Mouse (Mus musculus): ENCODE results near the gene Parp16. TPM values are rescaled to one million over a fixed set of nuclear protein-coding genes. Genes with fewer than 3 reads are reported as not detected.

Gene Parp16
- polyA plus RNA-seq, 1 experiment from 2014 or later: 5.0 TPM

GRCm38 (mm10) chr9:65161188-65161587 lies 34.0 kb upstream of the Parp16 start:
- ATAC-seq (replicated peaks; ENCODE audit: insufficient number of reproducible peaks, low FRiP score, low TSS enrichment): no peak
- Histone ChIP-seq H3K9me3 (replicated peaks; ENCODE audit: control insufficient read depth, low read length) (no peaks in the 10 kb centered on the region), H3K4me2 (no peak overlapping the region), H3K27ac (ENCODE audit: low read depth, low read length) (no peak overlapping the region), H3K36me3 (ENCODE audit: control insufficient read depth, insufficient read depth, low read length) (no peaks in the 10 kb centered on the region), H3K4me3 (ENCODE audit: low read depth, low read length) (no peak overlapping the region), H3K4me1 (ENCODE audit: control insufficient read depth, insufficient read depth, low read length) (peaks cover 26% of the 10 kb centered on the region), H3K9ac (ENCODE audit: low read depth, low read length) (no peak overlapping the region), H3K27me3 (ENCODE audit: control insufficient read depth, insufficient read depth, low read length) (peaks cover 22% of the 10 kb centered on the region)
- 46% methylated on average over 4 of the region's 4 CpGs for WGBS (ENCODE audit: insufficient replicate concordance)

- peaks cover 22% of the 10 kb centered on the region for H3K27me3 ChIP-seq (ENCODE audit: control insufficient read depth, insufficient read depth, low read length)
- peaks cover 19% of the 10 kb centered on the region for H3K4me1 ChIP-seq (ENCODE audit: control insufficient read depth, insufficient read depth, low read length)
- no peak for ATAC-seq (replicated peaks; ENCODE audit: insufficient number of reproducible peaks, low FRiP score, low TSS enrichment)
- H3K27ac ChIP-seq (ENCODE audit: low read depth, low read length): no peak overlapping the region
- 16% methylated on average over 8 of the region's 8 CpGs for WGBS (ENCODE audit: insufficient replicate concordance)
- H3K9ac ChIP-seq (ENCODE audit: low read depth, low read length): no peak overlapping the region
- H3K4me3 ChIP-seq (ENCODE audit: low read depth, low read length): no peak overlapping the region
- no peaks in the 10 kb centered on the region for H3K9me3 ChIP-seq (replicated peaks; ENCODE audit: control insufficient read depth, low read length)
- no peak overlapping the region for H3K4me2 ChIP-seq
- no peaks in the 10 kb centered on the region for H3K36me3 ChIP-seq (ENCODE audit: control insufficient read depth, insufficient read depth, low read length)
These were observed 33.3 kb upstream of the Parp16 start for GRCm38 (mm10) chr9:65161881-65162280.

DNA sequence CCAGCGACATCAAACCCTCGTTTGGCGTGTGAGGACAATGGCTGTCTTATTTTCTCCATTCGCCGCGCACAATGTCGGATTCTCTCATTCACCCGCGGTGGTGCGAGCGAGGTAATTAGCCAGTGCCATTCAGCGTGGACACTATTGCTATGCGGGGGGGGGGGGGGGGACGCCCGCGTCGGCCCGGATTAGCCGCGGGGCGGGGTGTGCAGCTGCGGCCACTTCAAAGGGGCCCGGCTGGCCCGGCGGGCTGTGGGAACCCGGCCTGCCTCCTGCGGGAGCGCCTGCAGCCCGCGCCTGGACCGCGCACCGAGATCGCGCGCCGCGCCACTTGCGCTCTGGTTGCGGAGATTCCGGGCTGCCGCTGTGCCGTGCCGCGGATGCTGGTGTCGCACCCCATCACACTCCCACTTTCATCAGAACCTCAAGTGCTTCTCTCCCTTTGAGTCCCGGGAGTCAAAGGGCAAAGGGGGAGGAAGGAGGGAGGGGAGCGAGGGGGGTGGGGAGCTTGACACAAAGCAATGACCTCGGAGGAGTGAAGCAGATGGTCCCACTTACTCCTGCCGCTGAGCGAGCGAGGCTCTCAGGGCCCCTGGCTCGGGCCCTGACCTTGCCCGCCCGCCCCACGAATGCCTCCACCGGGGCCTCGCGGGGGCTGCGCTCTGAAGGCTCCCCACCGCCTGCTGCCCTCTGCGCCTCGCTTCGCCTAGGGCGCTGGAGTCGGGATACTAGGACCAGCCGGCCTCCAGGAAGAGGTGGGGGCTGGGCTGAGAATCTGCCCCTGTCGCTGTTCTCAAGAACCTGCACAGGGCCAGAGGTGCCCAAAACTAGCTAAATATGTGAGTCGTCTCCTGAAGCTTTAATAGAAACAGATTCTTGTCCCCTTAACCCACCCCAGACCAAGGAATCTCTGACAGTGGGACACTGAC lies 32.2 kb upstream of the Parp16 start:
- H3K4me3 ChIP-seq (ENCODE audit: low read depth, low read length): peak overlapping the region; percentile 54
- H3K4me1 ChIP-seq (ENCODE audit: control insufficient read depth, insufficient read depth, low read length): peaks cover 8% of the 10 kb centered on the region
- no peaks in the 10 kb centered on the region for H3K9me3 ChIP-seq (replicated peaks; ENCODE audit: control insufficient read depth, low read length)
- H3K36me3 ChIP-seq (ENCODE audit: control insufficient read depth, insufficient read depth, low read length): no peaks in the 10 kb centered on the region
- H3K27me3 ChIP-seq (ENCODE audit: control insufficient read depth, insufficient read depth, low read length): peaks cover 22% of the 10 kb centered on the region
- H3K9ac ChIP-seq (ENCODE audit: low read depth, low read length): peak overlapping the region; percentile 69
- H3K27ac ChIP-seq (ENCODE audit: low read depth, low read length): no peak overlapping the region
- ATAC-seq (replicated peaks; ENCODE audit: insufficient number of reproducible peaks, low FRiP score, low TSS enrichment): 0 out of 2 replicates have a peak, but pooled peaks have one; percentile 39
- peak overlapping the region; percentile 93 for H3K4me2 ChIP-seq
- WGBS (ENCODE audit: insufficient replicate concordance): under 1% methylated on average over 63 of the region's 69 CpGs

DNA sequence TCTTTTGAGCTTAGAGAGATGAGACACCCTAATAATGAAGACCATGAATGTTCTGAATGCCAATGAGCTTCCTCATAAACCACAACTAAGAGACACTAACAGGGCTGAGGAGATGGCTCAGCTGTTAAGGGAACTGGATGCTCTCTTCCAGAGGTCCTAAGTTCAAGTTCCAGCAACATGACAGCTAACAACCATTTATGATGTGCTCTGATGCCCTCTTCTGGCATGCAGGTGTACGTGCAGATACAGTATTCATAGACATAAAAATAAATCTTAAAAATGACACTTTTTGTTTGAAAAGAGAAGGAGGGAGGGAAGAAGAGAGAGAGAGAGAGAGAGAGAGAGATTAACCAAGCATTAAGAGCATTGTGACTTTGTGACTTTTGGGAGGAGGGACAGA lies 30.3 kb upstream of the Parp16 start:
- peaks cover 22% of the 10 kb centered on the region for H3K27me3 ChIP-seq (ENCODE audit: control insufficient read depth, insufficient read depth, low read length)
- no peaks in the 10 kb centered on the region for H3K9me3 ChIP-seq (replicated peaks; ENCODE audit: control insufficient read depth, low read length)
- no peak overlapping the region for H3K27ac ChIP-seq (ENCODE audit: low read depth, low read length)
- no peaks in the 10 kb centered on the region for H3K36me3 ChIP-seq (ENCODE audit: control insufficient read depth, insufficient read depth, low read length)
- no peak for ATAC-seq (replicated peaks; ENCODE audit: insufficient number of reproducible peaks, low FRiP score, low TSS enrichment)
- no peak overlapping the region for H3K4me3 ChIP-seq (ENCODE audit: low read depth, low read length)
- no peak overlapping the region for H3K9ac ChIP-seq (ENCODE audit: low read depth, low read length)
- no peak overlapping the region for H3K4me2 ChIP-seq
- peaks cover 6% of the 10 kb centered on the region; the same call in 1 of the 2 replicates for H3K4me1 ChIP-seq (ENCODE audit: control insufficient read depth, insufficient read depth, low read length)
- WGBS (ENCODE audit: insufficient replicate concordance): 13% methylated on average over 1 of the region's 1 CpGs

DNA sequence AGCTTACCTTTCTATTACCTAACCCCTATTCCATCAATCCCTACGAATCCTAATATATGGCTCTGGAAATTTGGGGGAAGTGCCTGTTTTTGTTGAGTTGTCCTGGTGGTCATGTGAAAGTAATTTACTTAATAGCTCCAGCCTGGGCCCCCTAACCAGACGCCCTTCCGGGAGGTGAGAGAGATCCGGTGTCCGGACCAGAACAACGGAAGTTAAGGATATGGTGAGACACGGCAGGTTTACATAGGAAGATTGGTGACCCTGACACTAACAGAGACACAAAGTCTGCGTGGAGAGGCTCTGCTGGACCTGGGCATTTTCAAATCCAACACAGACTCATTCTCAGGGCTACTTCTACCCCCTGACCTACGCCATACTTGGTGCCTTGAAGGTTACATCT lies 28.8 kb upstream of the Parp16 start:
- Histone ChIP-seq H3K4me2 (no peak overlapping the region), H3K9ac (ENCODE audit: low read depth, low read length) (no peak overlapping the region), H3K9me3 (replicated peaks; ENCODE audit: control insufficient read depth, low read length) (no peaks in the 10 kb centered on the region), H3K4me3 (ENCODE audit: low read depth, low read length) (no peak overlapping the region), H3K36me3 (ENCODE audit: control insufficient read depth, insufficient read depth, low read length) (no peaks in the 10 kb centered on the region), H3K4me1 (ENCODE audit: control insufficient read depth, insufficient read depth, low read length) (peaks cover 6% of the 10 kb centered on the region; the same call in 1 of the 2 replicates), H3K27ac (ENCODE audit: low read depth, low read length) (no peak overlapping the region), H3K27me3 (ENCODE audit: control insufficient read depth, insufficient read depth, low read length) (peaks cover 19% of the 10 kb centered on the region)
- 56% methylated on average over 9 of the region's 9 CpGs for WGBS (ENCODE audit: insufficient replicate concordance)
- no peak for ATAC-seq (replicated peaks; ENCODE audit: insufficient number of reproducible peaks, low FRiP score, low TSS enrichment)

DNA sequence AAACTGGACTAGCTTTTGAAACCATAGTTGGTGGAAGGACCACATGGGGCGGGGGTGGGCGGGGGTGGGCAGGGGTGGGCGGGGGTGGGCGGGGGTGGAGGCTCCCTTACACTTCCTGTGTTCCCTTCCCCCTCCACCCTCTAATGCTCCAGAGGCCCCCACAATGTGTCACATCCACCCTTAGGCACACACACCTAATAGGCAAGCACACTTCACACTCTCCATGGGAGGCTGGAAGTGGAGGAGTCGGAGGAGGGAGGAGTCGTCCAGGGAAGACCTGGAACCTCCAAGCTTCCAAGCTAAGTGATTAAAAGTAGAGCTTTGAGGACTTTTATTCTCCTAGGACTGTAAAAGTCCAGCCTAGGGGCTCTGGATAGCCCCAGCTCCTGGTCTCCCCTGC lies 26.6 kb upstream of the Parp16 start:
- Histone ChIP-seq H3K4me1 (ENCODE audit: control insufficient read depth, insufficient read depth, low read length) (no peaks in the 10 kb centered on the region), H3K4me3 (ENCODE audit: low read depth, low read length) (no peak overlapping the region), H3K4me2 (no peak overlapping the region), H3K27ac (ENCODE audit: low read depth, low read length) (no peak overlapping the region), H3K27me3 (ENCODE audit: control insufficient read depth, insufficient read depth, low read length) (no peaks in the 10 kb centered on the region), H3K9me3 (replicated peaks; ENCODE audit: control insufficient read depth, low read length) (no peaks in the 10 kb centered on the region), H3K9ac (ENCODE audit: low read depth, low read length) (no peak overlapping the region), H3K36me3 (ENCODE audit: control insufficient read depth, insufficient read depth, low read length) (no peaks in the 10 kb centered on the region)
- WGBS (ENCODE audit: insufficient replicate concordance): 27% methylated on average over 5 of the region's 6 CpGs
- ATAC-seq (replicated peaks; ENCODE audit: insufficient number of reproducible peaks, low FRiP score, low TSS enrichment): no peak

DNA sequence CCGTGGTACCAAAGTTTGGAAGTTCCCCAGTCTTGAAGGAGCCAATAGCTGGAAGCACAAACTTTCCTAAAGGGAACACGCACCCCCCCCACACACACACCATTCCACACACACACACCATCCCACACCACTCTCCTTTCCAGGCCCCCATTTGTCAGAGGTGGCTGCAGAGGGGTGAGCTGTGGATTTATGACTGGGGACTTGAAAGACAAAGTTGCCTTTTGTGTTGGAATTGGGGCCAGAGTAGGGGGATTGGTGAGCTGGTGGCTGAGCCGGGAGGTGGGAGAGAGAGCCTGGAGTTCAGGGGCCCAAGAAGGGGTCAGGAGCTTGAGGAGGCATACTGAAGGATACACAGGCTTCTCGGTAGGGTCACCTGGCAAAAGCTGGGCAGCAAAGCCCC lies 26.2 kb upstream of the Parp16 start:
- ATAC-seq (replicated peaks; ENCODE audit: insufficient number of reproducible peaks, low FRiP score, low TSS enrichment): no peak
- no peak overlapping the region for H3K4me3 ChIP-seq (ENCODE audit: low read depth, low read length)
- no peaks in the 10 kb centered on the region for H3K36me3 ChIP-seq (ENCODE audit: control insufficient read depth, insufficient read depth, low read length)
- H3K27me3 ChIP-seq (ENCODE audit: control insufficient read depth, insufficient read depth, low read length): no peaks in the 10 kb centered on the region
- no peak overlapping the region for H3K27ac ChIP-seq (ENCODE audit: low read depth, low read length)
- H3K9me3 ChIP-seq (replicated peaks; ENCODE audit: control insufficient read depth, low read length): no peaks in the 10 kb centered on the region
- no peak overlapping the region for H3K4me2 ChIP-seq
- 42% methylated on average over 4 of the region's 4 CpGs for WGBS (ENCODE audit: insufficient replicate concordance)
- no peak overlapping the region for H3K9ac ChIP-seq (ENCODE audit: low read depth, low read length)
- H3K4me1 ChIP-seq (ENCODE audit: control insufficient read depth, insufficient read depth, low read length): no peaks in the 10 kb centered on the region

DNA sequence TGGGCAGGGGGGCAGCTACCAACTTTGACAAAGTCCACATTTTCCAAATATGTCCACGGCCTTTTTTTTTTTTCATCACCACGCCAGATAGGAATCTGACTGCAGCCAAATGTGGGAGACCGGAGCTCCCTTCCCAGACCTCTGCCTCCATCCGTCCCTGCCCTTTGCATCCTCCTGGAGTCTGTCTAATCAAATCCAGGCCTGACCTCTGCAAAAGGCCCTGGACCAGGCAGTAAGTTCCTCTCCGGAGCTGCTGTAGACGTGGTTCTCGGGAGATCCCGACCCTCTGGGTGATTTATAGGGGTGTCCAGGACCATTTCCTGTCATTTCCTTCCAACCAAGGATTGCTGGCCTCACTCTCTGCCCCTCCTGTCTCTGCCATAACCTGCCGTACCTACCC lies 22.5 kb upstream of the Parp16 start:
- Histone ChIP-seq H3K27ac (ENCODE audit: low read depth, low read length) (no peak overlapping the region), H3K4me1 (ENCODE audit: control insufficient read depth, insufficient read depth, low read length) (no peaks in the 10 kb centered on the region), H3K9me3 (replicated peaks; ENCODE audit: control insufficient read depth, low read length) (no peaks in the 10 kb centered on the region), H3K27me3 (ENCODE audit: control insufficient read depth, insufficient read depth, low read length) (no peaks in the 10 kb centered on the region), H3K4me3 (ENCODE audit: low read depth, low read length) (no peak overlapping the region), H3K4me2 (no peak overlapping the region), H3K9ac (ENCODE audit: low read depth, low read length) (no peak overlapping the region), H3K36me3 (ENCODE audit: control insufficient read depth, insufficient read depth, low read length) (no peaks in the 10 kb centered on the region)
- ATAC-seq (replicated peaks; ENCODE audit: insufficient number of reproducible peaks, low FRiP score, low TSS enrichment): no peak
- WGBS (ENCODE audit: insufficient replicate concordance): 62% methylated on average over 9 of the region's 9 CpGs
